Mouse (Mus musculus) adrenal gland, postnatal 14 days (tissue): ENCODE measurements around the gene Cxcl5. TPM values are rescaled to one million over a fixed set of nuclear protein-coding genes. Genes with fewer than 3 reads are reported as not detected.

Source experiments
- DNase-seq: peaks from one replicate; pipeline ENCODE4 v3.0.0; 2021; ENCODE audit warnings: mixed read lengths
- long read RNA-seq, 2 experiments: library from polyadenylated mRNA; stranded (forward); transcript quantifications; one replicate each; pipeline ENCODE4 v2.0.0; 2021
- total RNA-seq: library from RNA; stranded (reverse); gene quantifications from 2 replicates; pipeline ENCODE4 v1.2.3, GENCODE M21; 2021

Cxcl5 gene
- not detected in 2 replicates for total RNA-seq
- long read RNA-seq, experiment 1 = 0 reads
- long read RNA-seq, experiment 2 = 0 reads

GRCm38 (mm10) chr5:90759077-90760065, at the start of gene Cxcl5:
Gene Cxcl5 (plus strand): TSS chr5:90759360.
- DNase-seq = no peak

- DNase-seq = no peak
These were observed 47.8 kb upstream of the Cxcl5 start for GRCm38 (mm10) chr5:90711409-90711808.

- no peak for DNase-seq
These were observed 41.2 kb upstream of the Cxcl5 start for GRCm38 (mm10) chr5:90717937-90718336.

- DNase-seq = no peak
These were observed 36.5 kb upstream of the Cxcl5 start for GRCm38 (mm10) chr5:90722656-90723055.

GRCm38 (mm10) chr5:90728254-90728653, 30.9 kb upstream of the Cxcl5 start:
- DNase-seq = no peak

- DNase-seq = peak; percentile 31
These were observed 27.7 kb upstream of the Cxcl5 start for GRCm38 (mm10) chr5:90731480-90731879.

- no peak for DNase-seq
These were observed 17.1 kb upstream of the Cxcl5 start for GRCm38 (mm10) chr5:90742029-90742428.

- no peak for DNase-seq
These were observed 5.2 kb upstream of the Cxcl5 start for GRCm38 (mm10) chr5:90753934-90754333.

- DNase-seq = no peak
These were observed 1.0 kb upstream of the Cxcl5 start for GRCm38 (mm10) chr5:90758020-90758605.

- DNase-seq = no peak
These were observed 1.1 kb downstream of the Cxcl5 start for GRCm38 (mm10) chr5:90760303-90760702.

- no peak for DNase-seq
These were observed 1.7 kb downstream of the Cxcl5 start for GRCm38 (mm10) chr5:90760844-90761243.

GRCm38 (mm10) chr5:90761834-90762233, 2.7 kb downstream of the Cxcl5 start:
- DNase-seq = no peak

GRCm38 (mm10) chr5:90763912-90764665, 4.9 kb downstream of the Cxcl5 start:
- DNase-seq = no peak

GRCm38 (mm10) chr5:90765821-90766606, 6.9 kb downstream of the Cxcl5 start:
- DNase-seq = no peak

- DNase-seq = no peak
These were observed 9.1 kb downstream of the Cxcl5 start, which contains the start of gene Ppbp for GRCm38 (mm10) chr5:90768218-90768617. Gene Ppbp (plus strand): TSS chr5:90768518.

- no peak for DNase-seq
These were observed 12.2 kb downstream of the Cxcl5 start for GRCm38 (mm10) chr5:90771369-90771768.

- peak; percentile 38 for DNase-seq
These were observed 12.9 kb downstream of the Cxcl5 start, which contains the start of gene Pf4 for GRCm38 (mm10) chr5:90771880-90772653. Gene Pf4 (plus strand): TSS chr5:90772435.

GRCm38 (mm10) chr5:90775562-90775961, 16.4 kb downstream of the Cxcl5 start:
- no peak for DNase-seq

GRCm38 (mm10) chr5:90777621-90778020, 18.5 kb downstream of the Cxcl5 start:
- no peak for DNase-seq

GRCm38 (mm10) chr5:90778856-90779255, 19.7 kb downstream of the Cxcl5 start:
- DNase-seq = no peak

GRCm38 (mm10) chr5:90783697-90784096, 24.5 kb downstream of the Cxcl5 start:
- DNase-seq = no peak
